Mouse (Mus musculus) heart, embryonic 16.5 days (tissue): ENCODE results near the gene Plekha6. TPM values are rescaled to one million over a fixed set of nuclear protein-coding genes. Genes with fewer than 3 reads are reported as not detected.

Experiments used
- ATAC-seq: fragments of 200-750 bp; cut with Nextera tagmentation; replicated peaks from 2 replicates; pipeline ENCODE4 v1.8.0; 2017; ENCODE audit warnings: moderate number of reproducible peaks; ENCODE audit not compliant: insufficient read depth, low FRiP score; ENCODE audit errors: extremely low read depth
- H3K27ac ChIP-seq: fragments of 300-500 bp; sonication (generic); 2 replicates; pipeline ENCODE4 v1.5.1; 2014; ENCODE audit warnings: mild to moderate bottlenecking, low read length, control low read depth, moderate library complexity
- H3K27me3 ChIP-seq: fragments of 300-500 bp; sonication (generic); 2 replicates; pipeline ENCODE4 v1.6.1; 2014; ENCODE audit warnings: low read length, mixed read lengths; ENCODE audit not compliant: control insufficient read depth, insufficient read depth
- H3K36me3 ChIP-seq: fragments of 300-500 bp; sonication (generic); 2 replicates; pipeline ENCODE4 v1.6.1; 2014; ENCODE audit not compliant: control insufficient read depth, insufficient read depth
- H3K4me1 ChIP-seq: fragments of 300-500 bp; sonication (generic); 2 replicates; pipeline ENCODE4 v1.6.1; 2014; ENCODE audit warnings: low read length, mixed read lengths; ENCODE audit not compliant: control insufficient read depth, insufficient read depth
- H3K4me2 ChIP-seq: fragments of 300-500 bp; sonication (generic); 2 replicates; pipeline ENCODE4 v1.6.1; 2014; ENCODE audit warnings: low read depth, mild to moderate bottlenecking, control low read depth, low read length
- H3K4me3 ChIP-seq: fragments of 300-500 bp; sonication (generic); 2 replicates; pipeline ENCODE4 v1.5.1; 2014; ENCODE audit warnings: mild to moderate bottlenecking, control low read depth, low read length
- H3K9ac ChIP-seq: fragments of 300-500 bp; sonication (generic); 2 replicates; pipeline ENCODE4 v1.6.1; 2014; ENCODE audit warnings: low read length, control low read depth
- H3K9me3 ChIP-seq: fragments of 300-500 bp; sonication (generic); replicated peaks from 2 replicates; pipeline ENCODE4 v1.6.1; 2016; ENCODE audit warnings: low read length; ENCODE audit not compliant: control insufficient read depth
- WGBS: fragments of 180-500 bp; shearing (Covaris S2); extraction: QIAGEN DNeasy Blood & Tissue Kit; methylation state at CpG from one replicate; pipeline ENCODE4 v1.1.7; 2014; 5-methylcytosine and 5-hydroxymethylcytosine counted together
- polyA plus RNA-seq: library from polyadenylated mRNA; unstranded; fragments of >200 nt; fragmentation: Nextera tagmentation; extraction: Ambion mirVana; gene quantifications from 2 replicates; pipeline ENCODE4 v1.2.1, GENCODE M21; 2015

Gene Plekha6
- polyA plus RNA-seq: 12.3 and 14.0 TPM in 2 replicates

GRCm38 (mm10) chr1:133163820-133164431 lies at the start of gene Plekha6:
Plekha6 (plus strand) TSS chr1:133164210.
- no peak for ATAC-seq
- Histone ChIP-seq H3K4me3 (peak within 1 kb of the TSS; percentile 53), H3K9ac (peak within 1 kb of the TSS; percentile 61), H3K4me1 (peaks cover 15% of the 10 kb centered on the region), H3K27me3 (peaks cover 58% of the 10 kb centered on the region), H3K4me2 (peak within 1 kb of the TSS; percentile 90), H3K36me3 (no peaks in the 10 kb centered on the region), H3K9me3 (no peaks in the 10 kb centered on the region), H3K27ac (no peak within 1 kb of the TSS)
- WGBS: 1% methylated on average over 67 of the region's 68 CpGs

GRCm38 (mm10) chr1:133116108-133116507 lies 47.9 kb upstream of the Plekha6 start:
- Histone ChIP-seq H3K27me3 (no peaks in the 10 kb centered on the region), H3K27ac (no peak overlapping the region), H3K4me2 (no peak overlapping the region), H3K4me3 (no peak overlapping the region), H3K4me1 (0 out of 2 replicates have a peak, but pooled peaks cover 3% of the 10 kb centered on the region), H3K9me3 (peaks cover 9% of the 10 kb centered on the region; the same call in 1 of the 2 replicates), H3K36me3 (no peaks in the 10 kb centered on the region), H3K9ac (no peak overlapping the region)
- WGBS: 84% methylated on average over 4 of the region's 4 CpGs
- no peak for ATAC-seq

- Histone ChIP-seq H3K9me3 (peaks cover 9% of the 10 kb centered on the region; the same call in 1 of the 2 replicates), H3K4me1 (0 out of 2 replicates have a peak, but pooled peaks cover 3% of the 10 kb centered on the region), H3K27ac (no peak overlapping the region), H3K36me3 (no peaks in the 10 kb centered on the region), H3K9ac (no peak overlapping the region), H3K4me3 (no peak overlapping the region), H3K4me2 (no peak overlapping the region), H3K27me3 (no peaks in the 10 kb centered on the region)
- 89% methylated on average over 5 of the region's 5 CpGs for WGBS
- ATAC-seq: no peak; the same call in 1 of the 2 replicates
These were observed 45.9 kb upstream of the Plekha6 start for GRCm38 (mm10) chr1:133118127-133118526.

- Histone ChIP-seq H3K4me3 (no peak overlapping the region), H3K9ac (no peak overlapping the region), H3K36me3 (no peaks in the 10 kb centered on the region), H3K4me1 (0 out of 2 replicates have a peak, but pooled peaks cover 3% of the 10 kb centered on the region), H3K27ac (no peak overlapping the region), H3K9me3 (peaks cover 9% of the 10 kb centered on the region; the same call in 1 of the 2 replicates), H3K27me3 (no peaks in the 10 kb centered on the region), H3K4me2 (no peak overlapping the region)
- no peak for ATAC-seq
- WGBS: 45% methylated on average over 3 of the region's 3 CpGs
These were observed 45.2 kb upstream of the Plekha6 start for GRCm38 (mm10) chr1:133118844-133119243.

- Histone ChIP-seq H3K9me3 (peaks cover 5% of the 10 kb centered on the region; the same call in 1 of the 2 replicates), H3K4me1 (0 out of 2 replicates have a peak, but pooled peaks cover 3% of the 10 kb centered on the region), H3K9ac (no peak overlapping the region), H3K4me2 (no peak overlapping the region), H3K27me3 (no peaks in the 10 kb centered on the region), H3K36me3 (no peaks in the 10 kb centered on the region), H3K4me3 (no peak overlapping the region), H3K27ac (no peak overlapping the region)
- no peak for ATAC-seq
- 50% methylated on average over 7 of the region's 7 CpGs for WGBS
These were observed 43.9 kb upstream of the Plekha6 start for GRCm38 (mm10) chr1:133119931-133120712.

GRCm38 (mm10) chr1:133121246-133121645 lies 42.8 kb upstream of the Plekha6 start:
- WGBS: 48% methylated on average over 6 of the region's 6 CpGs
- H3K4me2 ChIP-seq: no peak overlapping the region
- ATAC-seq: no peak

GRCm38 (mm10) chr1:133124137-133124536 lies 39.9 kb upstream of the Plekha6 start:
- H3K4me2 ChIP-seq: no peak overlapping the region
- WGBS: 76% methylated on average over 6 of the region's 6 CpGs
- H3K27ac ChIP-seq: no peak overlapping the region
- no peak for ATAC-seq
- no peak overlapping the region for H3K4me3 ChIP-seq
- H3K4me1 ChIP-seq: no peaks in the 10 kb centered on the region
- no peaks in the 10 kb centered on the region for H3K36me3 ChIP-seq
- H3K9me3 ChIP-seq: no peaks in the 10 kb centered on the region
- no peaks in the 10 kb centered on the region for H3K27me3 ChIP-seq
- H3K9ac ChIP-seq: no peak overlapping the region

More at GRCm38 (mm10) chr1:133121246-133121645, 42.8 kb upstream of the Plekha6 start:
- Histone ChIP-seq H3K9me3 (0 out of 2 replicates have a peak, but pooled peaks cover 5% of the 10 kb centered on the region), H3K9ac (no peak overlapping the region), H3K27me3 (no peaks in the 10 kb centered on the region), H3K4me3 (no peak overlapping the region), H3K4me1 (0 out of 2 replicates have a peak, but pooled peaks cover 3% of the 10 kb centered on the region), H3K27ac (no peak overlapping the region), H3K36me3 (no peaks in the 10 kb centered on the region)

GRCm38 (mm10) chr1:133125640-133126364 lies 38.2 kb upstream of the Plekha6 start:
- no peak overlapping the region for H3K9ac ChIP-seq
- no peaks in the 10 kb centered on the region for H3K36me3 ChIP-seq
- ATAC-seq: no peak
- 91% methylated on average over 9 of the region's 9 CpGs for WGBS
- peaks cover 4% of the 10 kb centered on the region for H3K4me1 ChIP-seq
- no peak overlapping the region for H3K4me3 ChIP-seq
- H3K27me3 ChIP-seq: no peaks in the 10 kb centered on the region
- no peaks in the 10 kb centered on the region for H3K9me3 ChIP-seq
- no peak overlapping the region for H3K4me2 ChIP-seq
- no peak overlapping the region for H3K27ac ChIP-seq
